Mouse (Mus musculus): Measurements from ENCODE around the gene Pfdn6. TPM values are rescaled to one million over a fixed set of nuclear protein-coding genes. Genes with fewer than 3 reads are reported as not detected.

Gene Pfdn6
- polyA plus RNA-seq, 1 experiment from 2014 or later = 211 TPM

- peaks cover 2% of the 10 kb centered on the region for H3K4me1 ChIP-seq (ENCODE audit: control insufficient read depth, insufficient read depth, low read length)
- 59% methylated on average over 37 of the region's 37 CpGs for WGBS
- H3K9me3 ChIP-seq (replicated peaks; ENCODE audit: control insufficient read depth, low read length) = no peaks in the 10 kb centered on the region
- H3K4me3 ChIP-seq (ENCODE audit: low read depth, low read length) = peak overlapping the region; percentile 51; the same call in 1 of the 2 replicates
- no peak overlapping the region for H3K27ac ChIP-seq (replicated peaks; ENCODE audit: low read depth, low read length)
- DNase-seq (ENCODE audit: low spot score) (no peak), ATAC-seq (replicated peaks; ENCODE audit: insufficient number of reproducible peaks, low FRiP score, low TSS enrichment, low read depth) (no peak)
- H3K36me3 ChIP-seq (replicated peaks; ENCODE audit: control insufficient read depth, insufficient read depth, low read depth, low read length) = peaks cover 7% of the 10 kb centered on the region
- H3K27me3 ChIP-seq (ENCODE audit: control insufficient read depth, insufficient read depth, low read length) = no peaks in the 10 kb centered on the region
- no peak overlapping the region for H3K9ac ChIP-seq (replicated peaks; ENCODE audit: low read length)
- no peak overlapping the region; the same call in 1 of the 2 replicates for H3K4me2 ChIP-seq (ENCODE audit: low read depth, low read length)
These were observed 21.6 kb downstream of the Pfdn6 start for GRCm38 (mm10) chr17:33918293-33919203.

- no peak for DNase-seq (ENCODE audit: low spot score)
- WGBS = 86% methylated on average over 18 of the region's 18 CpGs
- H3K36me3 ChIP-seq (replicated peaks; ENCODE audit: control insufficient read depth, insufficient read depth, low read depth, low read length) = peaks cover 10% of the 10 kb centered on the region
- no peak overlapping the region for H3K9ac ChIP-seq (replicated peaks; ENCODE audit: low read length)
- no peaks in the 10 kb centered on the region for H3K9me3 ChIP-seq (replicated peaks; ENCODE audit: control insufficient read depth, low read length)
- H3K27me3 ChIP-seq (ENCODE audit: control insufficient read depth, insufficient read depth, low read length) = no peaks in the 10 kb centered on the region
- no peak overlapping the region for H3K27ac ChIP-seq (replicated peaks; ENCODE audit: low read depth, low read length)
- peaks cover 2% of the 10 kb centered on the region for H3K4me1 ChIP-seq (ENCODE audit: control insufficient read depth, insufficient read depth, low read length)
- ATAC-seq (replicated peaks; ENCODE audit: insufficient number of reproducible peaks, low FRiP score, low TSS enrichment, low read depth) = no peak
- peak overlapping the region; percentile 10; the same call in 1 of the 2 replicates for H3K4me3 ChIP-seq (ENCODE audit: low read depth, low read length)
- H3K4me2 ChIP-seq (ENCODE audit: low read depth, low read length) = no peak overlapping the region
These were observed 22.4 kb downstream of the Pfdn6 start for GRCm38 (mm10) chr17:33917656-33918292.

- peaks cover 2% of the 10 kb centered on the region for H3K4me1 ChIP-seq (ENCODE audit: control insufficient read depth, insufficient read depth, low read length)
- H3K27me3 ChIP-seq (ENCODE audit: control insufficient read depth, insufficient read depth, low read length) = no peaks in the 10 kb centered on the region
- no peak for DNase-seq (ENCODE audit: low spot score)
- no peak overlapping the region for H3K27ac ChIP-seq (replicated peaks; ENCODE audit: low read depth, low read length)
- H3K36me3 ChIP-seq (replicated peaks; ENCODE audit: control insufficient read depth, insufficient read depth, low read depth, low read length) = peaks cover 15% of the 10 kb centered on the region
- peak overlapping the region; percentile 46 for H3K4me2 ChIP-seq (ENCODE audit: low read depth, low read length)
- peak overlapping the region; percentile 54 for H3K4me3 ChIP-seq (ENCODE audit: low read depth, low read length)
- H3K9me3 ChIP-seq (replicated peaks; ENCODE audit: control insufficient read depth, low read length) = no peaks in the 10 kb centered on the region
- ATAC-seq (replicated peaks; ENCODE audit: insufficient number of reproducible peaks, low FRiP score, low TSS enrichment, low read depth) = no peak
- H3K9ac ChIP-seq (replicated peaks; ENCODE audit: low read length) = no peak overlapping the region; the same call in 1 of the 2 replicates
- 70% methylated on average over 31 of the region's 31 CpGs for WGBS
These were observed 23.1 kb downstream of the Pfdn6 start for GRCm38 (mm10) chr17:33916847-33917655.

- peak overlapping the region; percentile 54 for H3K4me3 ChIP-seq (ENCODE audit: low read depth, low read length)
- WGBS = 0% methylated on average over 14 of the region's 20 CpGs
- peak overlapping the region; percentile 61 for H3K9ac ChIP-seq (replicated peaks; ENCODE audit: low read length)
- H3K9me3 ChIP-seq (replicated peaks; ENCODE audit: control insufficient read depth, low read length) = no peaks in the 10 kb centered on the region
- peak overlapping the region; percentile 59 for H3K27ac ChIP-seq (replicated peaks; ENCODE audit: low read depth, low read length)
- no peaks in the 10 kb centered on the region for H3K27me3 ChIP-seq (ENCODE audit: control insufficient read depth, insufficient read depth, low read length)
- peaks cover 21% of the 10 kb centered on the region for H3K36me3 ChIP-seq (replicated peaks; ENCODE audit: control insufficient read depth, insufficient read depth, low read depth, low read length)
- H3K4me2 ChIP-seq (ENCODE audit: low read depth, low read length) = peak overlapping the region; percentile 46
- ATAC-seq (replicated peaks; ENCODE audit: insufficient number of reproducible peaks, low FRiP score, low TSS enrichment, low read depth) (no peak; the same call in 1 of the 2 replicates), DNase-seq (ENCODE audit: low spot score) (peak; percentile 84)
- H3K4me1 ChIP-seq (ENCODE audit: control insufficient read depth, insufficient read depth, low read length) = peaks cover 2% of the 10 kb centered on the region
These were observed 23.8 kb downstream of the Pfdn6 start for GRCm38 (mm10) chr17:33916294-33916693.

- H3K9ac ChIP-seq (replicated peaks; ENCODE audit: low read length) = peak within 1 kb of the TSS; percentile 61
- DNase-seq (ENCODE audit: low spot score) = peak; percentile 98
- WGBS = under 1% methylated on average over 31 of the region's 34 CpGs
- peak; percentile 87 for ATAC-seq (replicated peaks; ENCODE audit: insufficient number of reproducible peaks, low FRiP score, low TSS enrichment, low read depth)
- peak within 1 kb of the TSS; percentile 59 for H3K27ac ChIP-seq (replicated peaks; ENCODE audit: low read depth, low read length)
- no peaks in the 10 kb centered on the region for H3K27me3 ChIP-seq (ENCODE audit: control insufficient read depth, insufficient read depth, low read length)
- H3K36me3 ChIP-seq (replicated peaks; ENCODE audit: control insufficient read depth, insufficient read depth, low read depth, low read length) = peaks cover 23% of the 10 kb centered on the region
- no peaks in the 10 kb centered on the region for H3K9me3 ChIP-seq (replicated peaks; ENCODE audit: control insufficient read depth, low read length)
- peak within 1 kb of the TSS; percentile 46 for H3K4me2 ChIP-seq (ENCODE audit: low read depth, low read length)
- H3K4me1 ChIP-seq (ENCODE audit: control insufficient read depth, insufficient read depth, low read length) = peaks cover 2% of the 10 kb centered on the region
- peak within 1 kb of the TSS; percentile 54 for H3K4me3 ChIP-seq (ENCODE audit: low read depth, low read length)
These were observed 24.4 kb downstream of the Pfdn6 start, which contains the start of the genes Tapbp and Zbtb22 for GRCm38 (mm10) chr17:33915671-33916250. TSS of gene Tapbp (plus strand) at chr17:33915899. TSS of gene Zbtb22 (plus strand) at chr17:33915904.

GRCm38 (mm10) chr17:33914969-33915391, 25.2 kb downstream of the Pfdn6 start:
- H3K4me1 ChIP-seq (ENCODE audit: control insufficient read depth, insufficient read depth, low read length) = peaks cover 2% of the 10 kb centered on the region
- H3K4me2 ChIP-seq (ENCODE audit: low read depth, low read length) = peak overlapping the region; percentile 5; the same call in 1 of the 2 replicates
- H3K9ac ChIP-seq (replicated peaks; ENCODE audit: low read length) = no peak overlapping the region
- 77% methylated on average over 13 of the region's 13 CpGs for WGBS
- no peaks in the 10 kb centered on the region for H3K9me3 ChIP-seq (replicated peaks; ENCODE audit: control insufficient read depth, low read length)
- ATAC-seq (replicated peaks; ENCODE audit: insufficient number of reproducible peaks, low FRiP score, low TSS enrichment, low read depth) (no peak), DNase-seq (ENCODE audit: low spot score) (no peak)
- peaks cover 23% of the 10 kb centered on the region for H3K36me3 ChIP-seq (replicated peaks; ENCODE audit: control insufficient read depth, insufficient read depth, low read depth, low read length)
- no peak overlapping the region for H3K4me3 ChIP-seq (ENCODE audit: low read depth, low read length)
- H3K27ac ChIP-seq (replicated peaks; ENCODE audit: low read depth, low read length) = no peak overlapping the region
- no peaks in the 10 kb centered on the region for H3K27me3 ChIP-seq (ENCODE audit: control insufficient read depth, insufficient read depth, low read length)

GRCm38 (mm10) chr17:33913905-33914304, 26.2 kb downstream of the Pfdn6 start:
- no peak overlapping the region for H3K27ac ChIP-seq (replicated peaks; ENCODE audit: low read depth, low read length)
- no peak overlapping the region for H3K4me3 ChIP-seq (ENCODE audit: low read depth, low read length)
- DNase-seq (ENCODE audit: low spot score) (no peak), ATAC-seq (replicated peaks; ENCODE audit: insufficient number of reproducible peaks, low FRiP score, low TSS enrichment, low read depth) (no peak)
- no peaks in the 10 kb centered on the region for H3K4me1 ChIP-seq (ENCODE audit: control insufficient read depth, insufficient read depth, low read length)
- no peaks in the 10 kb centered on the region for H3K9me3 ChIP-seq (replicated peaks; ENCODE audit: control insufficient read depth, low read length)
- peaks cover 23% of the 10 kb centered on the region for H3K36me3 ChIP-seq (replicated peaks; ENCODE audit: control insufficient read depth, insufficient read depth, low read depth, low read length)
- H3K9ac ChIP-seq (replicated peaks; ENCODE audit: low read length) = no peak overlapping the region
- WGBS = 91% methylated on average over 8 of the region's 8 CpGs
- H3K27me3 ChIP-seq (ENCODE audit: control insufficient read depth, insufficient read depth, low read length) = no peaks in the 10 kb centered on the region
- no peak overlapping the region for H3K4me2 ChIP-seq (ENCODE audit: low read depth, low read length)
